Mouse (Mus musculus) liver, adult 2 months (tissue): ENCODE results near the gene Thbs1. TPM values are rescaled to one million over a fixed set of nuclear protein-coding genes. Genes with fewer than 3 reads are reported as not detected.

ENCODE experiments used
- DNase-seq: peaks from one replicate; pipeline ENCODE4 v3.0.0-alpha.2; 2011; ENCODE audit warnings: low read depth, low spot score; ENCODE audit errors: extremely low read depth
- H3K27ac ChIP-seq: fragments of 200-500 bp; replicated peaks from 2 replicates; pipeline ENCODE4 v1.5.1; 2012; ENCODE audit warnings: low read depth, mild to moderate bottlenecking, control low read depth, inconsistent platforms, low read length; ENCODE audit not compliant: insufficient read depth
- H3K27me3 ChIP-seq: fragments of 200-500 bp; 2 replicates; pipeline ENCODE4 v1.6.1; 2012; ENCODE audit warnings: mild to moderate bottlenecking, moderate library complexity, low read length, inconsistent platforms; ENCODE audit not compliant: control insufficient read depth, insufficient read depth
- H3K36me3 ChIP-seq: fragments of 200-500 bp; 2 replicates; pipeline ENCODE4 v1.6.1; 2012; ENCODE audit warnings: low read length, inconsistent platforms; ENCODE audit not compliant: control insufficient read depth, insufficient read depth
- H3K4me1 ChIP-seq: fragments of 200-500 bp; 2 replicates; pipeline ENCODE4 v1.6.1; 2011; ENCODE audit warnings: low read length; ENCODE audit not compliant: control insufficient read depth, insufficient read depth
- H3K4me3 ChIP-seq: fragments of 200-500 bp; 2 replicates; pipeline ENCODE4 v1.5.1; 2011; ENCODE audit warnings: low read depth, mild to moderate bottlenecking, control low read depth, low read length, moderate library complexity; ENCODE audit not compliant: insufficient read depth
- H3K79me2 ChIP-seq: fragments of 200-500 bp; 2 replicates; pipeline ENCODE4 v1.6.1; 2012; ENCODE audit warnings: inconsistent platforms, mild to moderate bottlenecking, low read length, moderate library complexity; ENCODE audit not compliant: control insufficient read depth, insufficient read depth
- H3K9ac ChIP-seq: fragments of 200-500 bp; 2 replicates; pipeline ENCODE4 v1.6.1; 2012; ENCODE audit warnings: low read depth, mild to moderate bottlenecking, control low read depth, inconsistent platforms, low read length
- CTCF ChIP-seq: fragments of 200-500 bp; IDR thresholded peaks from 2 replicates; pipeline ENCODE4 v1.5.1; 2011; ENCODE audit warnings: low read depth, low read length, control low read depth
- POLR2A ChIP-seq: fragments of 200-500 bp; IDR thresholded peaks from 2 replicates; pipeline ENCODE4 v1.6.1; 2011; ENCODE audit warnings: low read length, control low read depth; ENCODE audit not compliant: insufficient read depth; ENCODE audit errors: extremely low read depth
- WGBS: fragments of 180-500 bp; shearing (Covaris S2); methylation state at CpG from one replicate; pipeline ENCODE4 v1.1.7; 2018; 5-methylcytosine and 5-hydroxymethylcytosine counted together
- polyA plus RNA-seq: library from polyadenylated mRNA; depleted of rRNA; stranded (reverse); fragments of >200 nt; gene quantifications from 2 replicates; pipeline ENCODE4 v1.2.3, GENCODE M21; 2012; rRNA removed
- total RNA-seq: library from RNA; depleted of rRNA; stranded (reverse); fragments of >200 nt; gene quantifications from 2 replicates; pipeline ENCODE4 v1.2.3, GENCODE M21; 2014; rRNA removed

Thbs1 gene
- total and polyA plus RNA-seq, 2 experiments, result 0.37 to 0.55 TPM

DNA sequence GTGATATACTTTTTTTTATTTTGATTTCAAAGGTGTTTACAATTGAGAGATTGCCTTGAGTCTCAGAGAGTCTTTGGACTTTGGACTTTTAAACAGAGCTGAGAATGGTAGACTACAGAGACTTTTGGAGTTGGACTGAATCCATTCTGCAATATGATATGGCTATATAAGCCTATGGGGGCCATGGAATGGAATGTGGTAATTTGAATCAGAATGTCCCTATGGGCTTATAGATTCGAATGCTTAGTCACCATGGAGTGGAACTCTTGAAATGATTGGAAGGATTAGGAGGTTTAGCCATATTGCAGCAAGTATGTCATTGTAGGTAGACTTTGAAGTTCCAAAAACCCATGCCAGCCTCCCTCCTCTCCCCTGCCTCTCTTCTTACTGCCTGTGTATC, 56.5 kb downstream of the Thbs1 start:
- Histone ChIP-seq H3K4me3 (no peak overlapping the region), H3K9ac (no peak overlapping the region)

DNA sequence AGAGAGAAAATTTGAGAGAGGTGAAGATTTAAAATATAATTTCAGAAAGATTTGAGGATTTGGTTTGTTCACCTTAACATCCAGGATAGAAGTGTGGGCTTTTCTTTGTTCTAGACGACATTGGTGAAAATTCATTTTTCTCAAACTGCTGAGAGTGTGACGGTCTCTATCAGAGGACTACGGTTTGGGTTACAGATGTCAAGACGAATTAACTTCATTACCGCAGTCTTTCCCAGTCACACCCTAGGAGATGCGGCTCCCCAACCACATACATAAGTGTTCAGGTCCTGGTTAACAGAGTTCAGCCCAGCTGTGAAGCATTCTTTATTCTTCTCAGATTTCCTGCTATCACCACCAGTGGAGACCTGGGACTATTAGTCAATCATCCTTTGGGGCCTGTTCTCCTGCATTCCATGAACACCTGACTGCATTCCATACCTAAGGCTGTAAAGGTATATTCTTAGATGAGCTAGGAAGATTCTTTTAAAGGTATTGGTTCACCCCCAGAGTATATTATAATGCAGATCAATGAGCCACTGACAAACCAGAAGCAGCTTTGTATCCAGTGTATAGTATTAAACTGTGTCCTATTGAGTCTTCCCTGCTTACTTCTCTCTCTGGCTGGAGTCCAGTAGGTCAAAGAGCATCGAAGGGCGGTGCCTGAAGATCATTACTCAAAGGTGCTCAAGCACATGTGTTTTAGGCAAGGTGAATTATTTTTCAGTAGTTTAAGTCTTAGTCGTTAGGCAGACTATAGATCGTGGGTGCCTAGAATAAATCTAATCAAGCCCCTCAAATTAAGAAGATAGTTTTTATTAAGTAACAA, 63.1 kb downstream of the Thbs1 start:
- H3K27ac ChIP-seq, result no peak overlapping the region
- no peaks in the 10 kb centered on the region for H3K27me3 ChIP-seq
- H3K79me2 ChIP-seq, result no peaks in the 10 kb centered on the region
- WGBS, result 87% methylated on average over 10 of the region's 10 CpGs
- no peaks in the 10 kb centered on the region for H3K4me1 ChIP-seq
- TF ChIP-seq POLR2A, result no peak
- no peak for TF ChIP-seq CTCF
- no peak overlapping the region for H3K4me3 ChIP-seq
- H3K36me3 ChIP-seq, result no peaks in the 10 kb centered on the region
- H3K9ac ChIP-seq, result no peak overlapping the region
- DNase-seq, result peak; percentile 6

More for the DNA sequence above, 56.5 kb downstream of the Thbs1 start:
- TF ChIP-seq POLR2A (no peak), CTCF (no peak)
- no peaks in the 10 kb centered on the region for H3K27me3 ChIP-seq
- peak; percentile 4 for DNase-seq
- no peaks in the 10 kb centered on the region for H3K79me2 ChIP-seq
- H3K27ac ChIP-seq, result no peak overlapping the region
- H3K36me3 ChIP-seq, result no peaks in the 10 kb centered on the region
- no peaks in the 10 kb centered on the region for H3K4me1 ChIP-seq
- WGBS, result 75% methylated on average over 1 of the region's 1 CpGs

Other genes starting within 250 kb of the Thbs1 start
- gene Fsip1, start 145.1 kb downstream of the Thbs1 start, total RNA-seq, result 0.09 TPM in 1 of 2 replicates, not detected in the other
- gene Fsip1, start 145.1 kb downstream of the Thbs1 start, polyA plus RNA-seq, result 0.05 TPM in 1 of 2 replicates, not detected in the other